Mouse (Mus musculus) liver, postnatal 0 days (tissue): ENCODE results near the gene Snapin. TPM values are rescaled to one million over a fixed set of nuclear protein-coding genes. Genes with fewer than 3 reads are reported as not detected.

Experiments used
- ATAC-seq: fragments of 200-750 bp; cut with Nextera tagmentation; 2 replicates; pipeline ENCODE4 v1.8.0; 2017; ENCODE audit warnings: mild to moderate bottlenecking, moderate library complexity
- DNase-seq: peaks from one replicate; pipeline ENCODE4 v3.0.0-alpha.2; 2016
- H3K27ac ChIP-seq: fragments of 300-500 bp; sonication (generic); 2 replicates; pipeline ENCODE4 v1.5.1; 2014; ENCODE audit warnings: antibody characterized with exemption, moderate library complexity, mild to moderate bottlenecking, low read depth
- H3K27me3 ChIP-seq: fragments of 300-500 bp; sonication (generic); 2 replicates; pipeline ENCODE4 v1.6.1; 2014; ENCODE audit warnings: low read length, control low read depth, mixed read lengths; ENCODE audit not compliant: insufficient read depth
- H3K36me3 ChIP-seq: fragments of 300-500 bp; sonication (generic); replicated peaks from 2 replicates; pipeline ENCODE4 v1.6.1; 2014; ENCODE audit warnings: mild to moderate bottlenecking, control low read depth, low read length, moderate library complexity, mixed read lengths; ENCODE audit not compliant: insufficient read depth
- H3K4me1 ChIP-seq: fragments of 300-500 bp; sonication (generic); 2 replicates; pipeline ENCODE4 v1.6.1; 2014; ENCODE audit warnings: antibody characterized with exemption, mild to moderate bottlenecking, control low read depth; ENCODE audit not compliant: insufficient read depth
- H3K4me2 ChIP-seq: fragments of 300-500 bp; sonication (generic); 2 replicates; pipeline ENCODE4 v1.6.1; 2014; ENCODE audit warnings: low read depth, mild to moderate bottlenecking, low read length, moderate library complexity, mixed read lengths
- H3K4me3 ChIP-seq: fragments of 300-500 bp; sonication (generic); 2 replicates; pipeline ENCODE4 v1.5.1; 2014; ENCODE audit warnings: low read depth, low read length
- H3K9ac ChIP-seq: fragments of 300-500 bp; sonication (generic); replicated peaks from 2 replicates; pipeline ENCODE4 v1.6.1; 2014; ENCODE audit warnings: mild to moderate bottlenecking, moderate library complexity
- H3K9me3 ChIP-seq: fragments of 300-500 bp; sonication (generic); 2 replicates; pipeline ENCODE4 v1.6.1; 2016; ENCODE audit warnings: mild to moderate bottlenecking, control low read depth, low read length, mixed read lengths
- CTCF ChIP-seq: sonication (generic); IDR thresholded peaks from 2 replicates; pipeline ENCODE4 v1.5.1; 2016; ENCODE audit warnings: antibody characterized with exemption, low read depth
- EP300 ChIP-seq: IDR thresholded peaks from 2 replicates; pipeline ENCODE4 v1.6.1; 2016; ENCODE audit warnings: antibody characterized with exemption, low read depth, mild to moderate bottlenecking
- WGBS: fragments of 180-500 bp; shearing (Covaris S2); extraction: QIAGEN DNeasy Blood & Tissue Kit; methylation state at CpG from one replicate; pipeline ENCODE4 v1.1.7; 2014; ENCODE audit not compliant: insufficient replicate concordance; 5-methylcytosine and 5-hydroxymethylcytosine counted together
- polyA plus RNA-seq: library from polyadenylated mRNA; unstranded; fragments of >200 nt; fragmentation: Nextera tagmentation; extraction: Ambion mirVana; gene quantifications from 2 replicates; pipeline ENCODE4 v1.2.1, GENCODE M21; 2015

The Snapin gene
- polyA plus RNA-seq: 23.6 and 24.2 TPM in 2 replicates

DNA sequence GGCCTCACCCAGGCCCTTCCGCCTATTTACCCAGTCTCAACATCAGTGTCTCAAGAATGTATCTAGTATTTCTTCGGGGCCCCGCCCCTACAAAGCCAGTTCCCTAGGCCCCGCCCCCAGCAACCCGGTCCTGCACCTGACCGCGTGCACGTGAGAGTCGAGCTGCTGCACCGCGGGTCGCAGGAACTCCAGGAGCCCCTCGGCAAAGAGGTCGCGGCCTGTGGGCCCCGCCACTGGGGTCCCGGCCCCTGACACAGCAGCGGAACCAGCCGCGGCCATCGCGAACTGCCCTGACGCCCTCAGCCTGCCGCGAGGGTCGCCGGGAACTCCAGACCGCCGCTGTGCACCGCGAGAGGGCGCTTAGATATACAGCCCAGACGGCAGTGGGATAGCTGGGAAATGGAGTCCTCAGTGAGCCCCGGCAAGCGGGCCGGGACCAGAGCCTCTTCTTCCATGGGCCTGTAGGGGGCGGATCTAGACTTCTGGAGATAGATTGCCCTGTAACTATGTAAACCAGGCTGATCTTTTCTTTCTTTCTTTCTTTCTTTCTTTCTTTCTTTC, at the start of gene Snapin:
Snapin (minus strand) TSS at position 338 of the 561 bp plus-strand sequence.
- ATAC-seq: peak; percentile 97
- TF ChIP-seq EP300: no peak
- TF ChIP-seq CTCF: peak; percentile 96
- H3K9ac ChIP-seq: peak within 1 kb of the TSS; percentile 74
- H3K9me3 ChIP-seq: no peaks in the 10 kb centered on the region
- 1% methylated on average over 37 of the region's 37 CpGs for WGBS
- H3K4me2 ChIP-seq: peak within 1 kb of the TSS; percentile 77
- peaks cover 36% of the 10 kb centered on the region for H3K36me3 ChIP-seq
- H3K4me1 ChIP-seq: peaks cover 8% of the 10 kb centered on the region
- DNase-seq: peak; percentile 97
- H3K4me3 ChIP-seq: peak within 1 kb of the TSS; percentile 80
- H3K27me3 ChIP-seq: no peaks in the 10 kb centered on the region
- H3K27ac ChIP-seq: peak within 1 kb of the TSS; percentile 77

DNA sequence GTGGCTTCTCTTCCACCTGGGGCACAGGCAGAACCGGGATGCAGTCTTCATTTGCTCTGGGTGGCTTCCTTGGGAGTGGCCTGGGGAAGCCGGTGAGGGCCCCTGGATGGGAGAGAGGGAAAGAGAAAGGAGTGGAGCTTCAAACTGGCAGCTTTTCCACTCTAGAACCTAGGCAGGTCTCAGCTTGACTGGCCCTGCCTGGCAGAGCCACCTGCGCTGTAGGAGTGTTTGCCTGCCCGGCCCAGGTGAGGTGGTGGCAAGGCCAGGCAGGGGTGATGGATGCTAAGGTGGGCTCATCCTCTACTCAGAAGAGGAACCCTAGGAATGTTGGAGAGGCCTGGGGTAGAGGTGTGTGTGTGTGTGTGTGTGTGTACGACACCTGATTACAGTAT, 47.1 kb upstream of the Snapin start:
- no peaks in the 10 kb centered on the region for H3K27me3 ChIP-seq
- 69% methylated on average over 5 of the region's 5 CpGs for WGBS
- H3K36me3 ChIP-seq: no peaks in the 10 kb centered on the region
- peak overlapping the region; percentile 79 for H3K27ac ChIP-seq
- H3K9ac ChIP-seq: peak overlapping the region; percentile 60
- peaks cover 3% of the 10 kb centered on the region; the same call in 1 of the 2 replicates for H3K4me1 ChIP-seq
- peak overlapping the region; percentile 44 for H3K4me3 ChIP-seq
- peak overlapping the region; percentile 63 for H3K4me2 ChIP-seq
- ATAC-seq: no peak
- no peaks in the 10 kb centered on the region for H3K9me3 ChIP-seq
- TF ChIP-seq EP300 (no peak), CTCF (no peak)
- no peak for DNase-seq

DNA sequence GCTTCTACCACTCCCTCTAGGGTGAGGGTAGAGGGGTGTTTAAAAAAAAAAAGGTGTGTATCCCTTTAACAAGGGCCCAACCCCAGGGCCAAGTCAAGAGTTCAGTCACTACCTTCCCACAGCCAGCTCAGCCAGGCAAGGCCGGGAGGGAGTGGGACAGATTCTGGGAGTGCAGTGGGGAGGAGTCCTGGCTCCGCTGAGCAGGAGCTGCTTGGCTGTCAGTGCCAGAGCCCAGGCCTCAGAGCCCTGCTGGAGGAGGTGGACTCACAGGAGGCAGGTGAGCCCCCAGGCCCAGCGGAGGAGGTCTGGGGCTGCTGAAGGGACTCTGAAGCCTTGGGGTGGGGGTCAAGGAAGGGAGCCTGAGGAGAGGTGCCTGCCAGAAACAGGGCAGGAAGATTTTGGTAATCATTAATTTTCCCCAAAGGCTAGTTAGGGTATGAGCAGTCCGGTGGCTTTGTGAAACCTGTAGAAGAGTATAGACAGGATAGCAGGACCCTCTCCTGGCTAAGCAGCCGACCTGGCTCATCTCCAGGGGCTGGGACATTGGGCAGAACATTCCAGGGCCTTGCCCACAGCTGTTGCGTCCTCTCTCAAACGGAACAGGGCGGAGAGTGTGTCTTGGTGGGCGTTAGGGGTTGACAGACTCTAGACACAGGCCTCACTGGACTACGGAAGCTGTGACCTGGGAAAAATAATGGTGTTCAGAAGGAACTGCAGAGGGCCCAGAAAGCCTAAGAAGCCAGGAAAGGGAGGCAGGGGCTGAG, 46.5 kb upstream of the Snapin start, which contains the start of gene S100a16:
S100a16 (plus strand) TSS at position 114 of the 764 bp plus-strand sequence.
- ATAC-seq: peak; percentile 87
- peak within 1 kb of the TSS; percentile 79 for H3K27ac ChIP-seq
- DNase-seq: peak; percentile 61

DNA sequence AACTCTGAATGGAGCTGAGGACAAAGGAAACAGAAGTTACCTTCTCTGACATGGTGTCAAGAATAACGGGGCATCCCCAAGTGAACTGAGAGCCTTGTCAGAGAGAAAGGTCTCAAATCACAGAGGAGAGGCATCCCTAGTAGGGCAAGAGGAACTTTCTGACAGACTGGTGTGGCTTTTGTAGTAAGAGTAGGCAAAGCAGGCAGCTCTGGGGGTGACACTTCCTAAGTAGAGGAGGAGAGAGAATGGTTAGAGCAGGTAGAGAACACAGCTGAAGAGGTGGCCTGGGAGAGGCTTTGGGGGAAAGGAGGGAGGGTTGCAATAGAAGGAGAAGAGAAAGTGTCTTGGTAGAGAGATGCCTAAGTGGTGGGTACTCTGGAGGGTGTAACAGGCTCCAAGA, 44.6 kb upstream of the Snapin start:
- WGBS: 78% methylated on average over 1 of the region's 1 CpGs
- Histone ChIP-seq H3K9me3 (no peaks in the 10 kb centered on the region), H3K4me1 (peaks cover 3% of the 10 kb centered on the region; the same call in 1 of the 2 replicates), H3K27me3 (no peaks in the 10 kb centered on the region), H3K4me2 (no peak overlapping the region), H3K4me3 (no peak overlapping the region), H3K36me3 (no peaks in the 10 kb centered on the region), H3K9ac (no peak overlapping the region), H3K27ac (no peak overlapping the region)
- ATAC-seq: no peak
- DNase-seq: no peak
- TF ChIP-seq CTCF (no peak), EP300 (no peak)

More for the DNA sequence above, 46.5 kb upstream of the Snapin start, which contains the start of gene S100a16:
- Histone ChIP-seq H3K9me3 (no peaks in the 10 kb centered on the region), H3K27me3 (no peaks in the 10 kb centered on the region), H3K4me3 (peak within 1 kb of the TSS; percentile 44), H3K36me3 (no peaks in the 10 kb centered on the region), H3K4me1 (peaks cover 3% of the 10 kb centered on the region; the same call in 1 of the 2 replicates), H3K4me2 (peak within 1 kb of the TSS; percentile 63), H3K9ac (peak within 1 kb of the TSS; percentile 60)
- WGBS: 45% methylated on average over 10 of the region's 10 CpGs
- no peak for TF ChIP-seq CTCF
- no peak for TF ChIP-seq EP300

DNA sequence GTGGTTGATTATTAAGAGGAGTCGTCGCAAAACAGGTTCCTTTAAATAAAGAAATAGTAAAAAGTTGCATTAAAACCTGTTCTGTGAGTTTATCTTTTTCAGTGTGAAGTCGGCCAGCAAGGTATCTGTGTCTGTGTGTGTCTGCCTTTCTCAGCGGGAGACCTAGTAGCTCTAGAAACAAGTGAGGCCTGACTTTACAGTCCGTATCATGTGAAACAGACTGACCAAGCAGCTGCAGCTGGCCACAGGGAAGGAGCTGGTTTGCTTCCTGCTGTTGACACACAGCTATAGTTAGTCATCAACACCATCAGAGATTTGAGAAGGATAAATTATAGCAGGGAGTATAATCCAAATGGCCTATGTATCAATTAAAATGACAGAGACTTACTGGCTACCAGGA, 40.9 kb upstream of the Snapin start:
- no peaks in the 10 kb centered on the region for H3K9me3 ChIP-seq
- ATAC-seq: no peak
- no peak for DNase-seq
- H3K27ac ChIP-seq: no peak overlapping the region
- H3K4me3 ChIP-seq: no peak overlapping the region
- no peak for TF ChIP-seq EP300
- TF ChIP-seq CTCF: no peak
- H3K27me3 ChIP-seq: no peaks in the 10 kb centered on the region
- H3K36me3 ChIP-seq: no peaks in the 10 kb centered on the region
- 69% methylated on average over 5 of the region's 5 CpGs for WGBS
- no peak overlapping the region for H3K9ac ChIP-seq
- no peak overlapping the region for H3K4me2 ChIP-seq
- peaks cover under 1% of the 10 kb centered on the region; the same call in 1 of the 2 replicates for H3K4me1 ChIP-seq

DNA sequence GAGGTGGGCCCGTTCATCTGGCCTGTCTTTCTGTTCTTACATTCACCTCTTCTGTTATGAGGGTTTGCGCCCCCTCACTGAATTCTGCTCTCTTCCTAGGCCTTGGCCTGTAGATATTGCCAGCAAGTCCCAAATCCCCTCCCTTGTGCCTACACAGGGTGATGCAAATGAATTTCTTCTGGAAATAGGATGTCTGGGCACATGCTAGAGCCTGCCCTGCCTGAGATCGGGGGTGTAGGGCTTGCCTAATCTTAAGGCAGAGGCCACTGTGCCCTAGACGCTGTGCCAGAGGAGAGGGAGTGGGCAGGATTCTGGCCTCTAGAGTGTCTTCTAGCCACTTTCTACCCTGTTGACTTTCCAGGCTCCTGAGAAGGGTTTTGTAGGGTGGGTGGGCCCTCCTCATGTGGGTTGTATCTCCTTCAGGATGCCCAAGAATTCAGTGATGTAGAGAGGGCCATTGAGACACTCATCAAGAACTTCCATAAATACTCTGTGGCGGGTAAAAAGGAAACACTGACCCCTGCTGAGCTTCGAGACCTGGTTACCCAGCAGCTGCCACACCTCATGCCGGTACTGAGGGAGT, 36.5 kb upstream of the Snapin start:
- ATAC-seq: no peak
- H3K4me3 ChIP-seq: no peak overlapping the region
- 81% methylated on average over 7 of the region's 7 CpGs for WGBS

More for the DNA sequence above, 36.5 kb upstream of the Snapin start:
- peaks cover 3% of the 10 kb centered on the region; the same call in 1 of the 2 replicates for H3K36me3 ChIP-seq
- no peak for TF ChIP-seq EP300
- no peak for TF ChIP-seq CTCF
- no peaks in the 10 kb centered on the region for H3K27me3 ChIP-seq
- DNase-seq: no peak
- peaks cover 3% of the 10 kb centered on the region; the same call in 1 of the 2 replicates for H3K4me1 ChIP-seq
- H3K9me3 ChIP-seq: no peaks in the 10 kb centered on the region
- no peak overlapping the region for H3K4me2 ChIP-seq
- no peak overlapping the region for H3K27ac ChIP-seq
- no peak overlapping the region for H3K9ac ChIP-seq
